Mouse (Mus musculus): ENCODE measurements around the gene March2. TPM values are rescaled to one million over a fixed set of nuclear protein-coding genes. Genes with fewer than 3 reads are reported as not detected.

The March2 gene
- polyA plus RNA-seq, 1 experiment from 2014 or later = 64.9 TPM

DNA sequence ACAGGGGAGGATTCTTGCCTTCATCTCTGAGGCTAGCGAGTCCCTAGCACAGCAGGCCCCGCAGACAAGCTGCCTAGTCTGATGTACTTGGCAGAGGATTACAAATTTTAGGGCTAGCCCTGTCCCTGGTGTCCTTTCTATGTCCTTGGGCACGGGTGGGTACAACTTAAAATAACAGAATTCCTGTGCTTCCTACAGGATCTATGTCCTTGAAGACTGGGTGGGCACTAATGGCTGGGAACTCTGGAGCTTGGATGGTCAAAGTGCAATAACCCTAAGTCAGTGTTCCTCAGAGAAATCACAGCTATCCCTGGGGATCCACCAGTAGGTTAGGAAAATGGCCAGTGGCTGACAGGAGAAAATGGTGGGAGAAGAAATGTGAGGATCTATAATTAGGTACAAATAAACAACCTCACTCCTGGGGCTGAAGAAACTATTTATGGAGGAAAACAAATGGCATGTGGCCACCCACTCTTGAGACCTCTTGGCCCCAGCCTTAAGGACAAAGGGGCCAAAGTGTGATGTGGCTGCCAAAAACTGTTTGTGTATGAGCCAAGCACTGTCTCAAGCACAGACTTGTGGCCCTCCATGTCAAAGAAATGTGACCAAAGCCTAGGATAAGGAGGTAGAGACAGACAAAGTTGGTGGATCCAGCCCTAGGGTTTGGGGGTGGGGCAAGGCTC, 37.8 kb upstream of the March2 start:
- Histone ChIP-seq H3K27ac (peak overlapping the region; percentile 28; the same call in 1 of the 2 replicates), H3K4me2 (ENCODE audit: low read length) (0 out of 2 replicates have a peak overlapping the region, but pooled peaks have one; percentile 1), H3K4me3 (replicated peaks; ENCODE audit: low read depth, low read length) (no peak overlapping the region), H3K27me3 (ENCODE audit: insufficient read depth, low read length) (no peaks in the 10 kb centered on the region), H3K9ac (ENCODE audit: low read depth, low read length) (no peak overlapping the region), H3K36me3 (ENCODE audit: insufficient read depth, low read length) (peaks cover 2% of the 10 kb centered on the region; the same call in 1 of the 2 replicates), H3K4me1 (replicated peaks; ENCODE audit: insufficient read depth, low read length) (peaks cover 36% of the 10 kb centered on the region), H3K9me3 (replicated peaks; ENCODE audit: low read length) (no peaks in the 10 kb centered on the region)
- DNase-seq (ENCODE audit: low spot score) = no peak
- ATAC-seq (replicated peaks; ENCODE audit: low FRiP score, low read depth) = no peak
- 83% methylated on average over 3 of the region's 3 CpGs for WGBS
- TF ChIP-seq CTCF (IDR thresholded peaks at IDR 0.05; ENCODE audit: low read depth) = no peak

DNA sequence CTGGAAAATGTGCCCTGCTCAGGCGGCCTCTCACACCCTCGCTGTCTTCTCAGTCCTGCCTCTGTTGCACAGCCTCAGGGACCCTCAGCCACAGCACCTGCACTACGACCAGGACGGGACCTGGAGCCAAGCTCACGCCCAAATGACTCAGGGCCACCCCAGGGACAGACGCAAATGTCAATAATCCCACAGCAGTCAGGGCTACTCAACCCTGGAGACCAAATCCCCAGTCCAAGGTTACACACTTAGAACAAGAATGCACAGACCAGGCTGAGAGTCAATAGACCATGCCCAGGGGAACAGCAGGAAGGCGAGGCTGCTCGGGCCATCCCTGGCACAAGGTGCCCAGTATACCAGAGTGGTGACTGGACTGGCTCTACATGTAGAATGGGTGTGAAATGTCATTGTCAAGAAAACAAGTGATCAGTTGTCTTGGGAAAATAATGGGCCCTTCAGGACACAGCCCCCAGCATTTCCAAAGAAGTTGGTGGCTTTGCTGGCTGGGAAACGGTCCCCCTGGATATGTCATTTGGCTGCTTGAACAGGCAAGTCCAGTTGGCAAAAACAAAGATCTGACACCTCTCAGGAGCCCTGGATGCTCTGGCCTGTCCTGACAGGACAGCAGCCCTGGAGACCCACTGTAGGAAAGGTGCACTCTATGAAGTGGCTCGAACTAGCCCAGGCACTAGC, 37.1 kb upstream of the March2 start:
- Histone ChIP-seq H3K27ac (peak overlapping the region; percentile 28; the same call in 1 of the 2 replicates), H3K4me2 (ENCODE audit: low read length) (0 out of 2 replicates have a peak overlapping the region, but pooled peaks have one; percentile 1), H3K27me3 (ENCODE audit: insufficient read depth, low read length) (no peaks in the 10 kb centered on the region), H3K4me1 (replicated peaks; ENCODE audit: insufficient read depth, low read length) (peaks cover 36% of the 10 kb centered on the region), H3K36me3 (ENCODE audit: insufficient read depth, low read length) (peaks cover 5% of the 10 kb centered on the region; the same call in 1 of the 2 replicates), H3K4me3 (replicated peaks; ENCODE audit: low read depth, low read length) (no peak overlapping the region), H3K9ac (ENCODE audit: low read depth, low read length) (no peak overlapping the region), H3K9me3 (replicated peaks; ENCODE audit: low read length) (no peaks in the 10 kb centered on the region)
- DNase-seq (ENCODE audit: low spot score) (peak; percentile 40), ATAC-seq (replicated peaks; ENCODE audit: low FRiP score, low read depth) (no peak)
- whole genome bisulfite sequencing = 58% methylated on average over 10 of the region's 10 CpGs
- no peak for TF ChIP-seq CTCF (IDR thresholded peaks at IDR 0.05; ENCODE audit: low read depth)

DNA sequence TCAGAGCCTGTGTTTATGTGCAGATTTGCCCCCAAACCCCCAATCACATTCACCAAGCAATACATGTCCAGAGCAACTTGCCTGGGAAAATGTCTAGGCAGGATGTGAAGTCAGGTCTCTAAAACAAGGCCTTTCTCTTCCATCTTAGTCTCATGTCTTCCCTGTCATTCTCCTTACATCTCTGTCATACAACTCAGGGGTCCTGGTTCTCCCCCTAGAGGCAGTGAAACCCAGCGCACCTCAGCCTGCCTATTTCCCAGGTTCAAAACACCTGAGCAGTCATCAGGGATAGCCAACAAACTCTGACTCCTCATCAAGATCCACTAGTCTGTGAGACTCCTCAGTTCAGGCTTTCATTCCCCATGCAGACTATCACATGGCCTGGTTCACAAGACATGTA, 36.2 kb upstream of the March2 start:
- H3K4me1 ChIP-seq (replicated peaks; ENCODE audit: insufficient read depth, low read length) = peaks cover 36% of the 10 kb centered on the region
- peak; percentile 35; the same call in 1 of the 2 replicates for TF ChIP-seq CTCF (IDR thresholded peaks at IDR 0.05; ENCODE audit: low read depth)
- H3K27ac ChIP-seq = no peak overlapping the region
- DNase-seq (ENCODE audit: low spot score) = no peak
- WGBS = 73% methylated on average over 1 of the region's 1 CpGs
- H3K4me3 ChIP-seq (replicated peaks; ENCODE audit: low read depth, low read length) = no peak overlapping the region
- no peaks in the 10 kb centered on the region for H3K9me3 ChIP-seq (replicated peaks; ENCODE audit: low read length)
- no peak overlapping the region for H3K9ac ChIP-seq (ENCODE audit: low read depth, low read length)
- H3K4me2 ChIP-seq (ENCODE audit: low read length) = no peak overlapping the region
- no peaks in the 10 kb centered on the region for H3K27me3 ChIP-seq (ENCODE audit: insufficient read depth, low read length)
- no peak for ATAC-seq (replicated peaks; ENCODE audit: low FRiP score, low read depth)
- peaks cover 5% of the 10 kb centered on the region; the same call in 1 of the 2 replicates for H3K36me3 ChIP-seq (ENCODE audit: insufficient read depth, low read length)

DNA sequence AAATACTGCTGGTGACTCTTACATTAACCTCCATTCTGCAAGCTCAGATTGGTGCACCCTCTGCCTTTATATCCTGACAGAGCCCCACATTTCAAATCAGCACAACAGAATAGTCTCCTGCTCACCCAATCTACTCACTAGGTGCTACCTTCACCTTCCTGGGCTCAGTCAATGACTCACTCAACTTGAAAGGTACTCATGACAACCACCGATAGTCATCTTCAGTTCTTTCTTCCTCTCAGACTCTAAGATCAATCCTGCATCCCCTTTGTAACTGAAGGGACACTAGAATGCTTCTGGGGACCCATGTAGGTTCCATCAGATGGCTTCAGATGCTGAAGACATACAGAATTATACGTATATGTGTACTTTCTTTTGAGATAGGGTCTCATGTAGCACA, 33.8 kb upstream of the March2 start:
- H3K27ac ChIP-seq = no peak overlapping the region
- no peak for ATAC-seq (replicated peaks; ENCODE audit: low FRiP score, low read depth)
- H3K4me3 ChIP-seq (replicated peaks; ENCODE audit: low read depth, low read length) = no peak overlapping the region
- 98% methylated on average over 2 of the region's 2 CpGs for WGBS
- no peak for DNase-seq (ENCODE audit: low spot score)
- no peak overlapping the region for H3K4me2 ChIP-seq (ENCODE audit: low read length)
- H3K36me3 ChIP-seq (ENCODE audit: insufficient read depth, low read length) = peaks cover 16% of the 10 kb centered on the region
- H3K9ac ChIP-seq (ENCODE audit: low read depth, low read length) = no peak overlapping the region
- no peaks in the 10 kb centered on the region for H3K9me3 ChIP-seq (replicated peaks; ENCODE audit: low read length)
- no peaks in the 10 kb centered on the region for H3K27me3 ChIP-seq (ENCODE audit: insufficient read depth, low read length)
- TF ChIP-seq CTCF (IDR thresholded peaks at IDR 0.05; ENCODE audit: low read depth) = no peak
- H3K4me1 ChIP-seq (replicated peaks; ENCODE audit: insufficient read depth, low read length) = peaks cover 20% of the 10 kb centered on the region

DNA sequence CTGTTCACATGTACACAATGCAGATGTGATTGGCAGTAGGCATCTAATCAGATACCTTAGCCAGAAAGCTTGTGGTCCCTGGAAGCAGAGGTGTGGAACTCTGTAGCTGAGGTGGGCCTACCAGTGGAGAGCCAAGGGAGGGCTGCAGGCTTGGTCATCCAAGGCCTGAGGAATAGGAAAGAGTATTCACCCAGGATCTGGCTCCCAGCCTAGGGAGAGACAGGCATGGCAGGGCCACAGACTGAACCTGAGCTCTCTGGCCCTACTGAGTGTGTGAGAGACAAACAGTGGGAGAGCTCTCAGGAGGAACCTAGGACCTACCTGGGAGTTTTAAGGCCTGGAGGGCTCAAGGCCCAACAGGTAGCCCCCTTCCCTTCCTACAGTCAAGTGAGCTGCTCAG, 32.7 kb upstream of the March2 start:
- TF ChIP-seq CTCF (IDR thresholded peaks at IDR 0.05; ENCODE audit: low read depth) = no peak
- no peak overlapping the region for H3K4me2 ChIP-seq (ENCODE audit: low read length)
- ATAC-seq (replicated peaks; ENCODE audit: low FRiP score, low read depth) = no peak

DNA sequence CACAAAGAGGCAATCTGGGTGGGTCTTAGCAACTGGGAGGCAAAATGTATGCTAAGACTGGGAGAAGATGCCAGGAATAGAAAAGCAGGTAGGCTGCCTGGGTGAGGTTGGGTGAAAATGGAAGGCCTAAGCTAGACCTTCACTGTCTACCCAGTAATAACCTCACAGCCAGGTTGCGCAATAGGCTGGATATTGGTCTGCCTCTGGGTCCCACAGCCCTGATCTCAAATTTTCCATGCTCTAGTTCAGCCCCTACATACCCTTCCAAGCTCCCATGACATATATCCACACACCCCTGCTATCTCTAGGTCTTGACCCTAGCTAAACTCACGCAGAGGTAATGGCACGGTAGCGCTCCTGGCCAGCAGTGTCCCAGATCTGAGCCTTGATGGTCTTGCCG, 31.0 kb upstream of the March2 start:
- H3K4me2 ChIP-seq (ENCODE audit: low read length) = no peak overlapping the region
- no peak for ATAC-seq (replicated peaks; ENCODE audit: low FRiP score, low read depth)
- no peaks in the 10 kb centered on the region for H3K27me3 ChIP-seq (ENCODE audit: insufficient read depth, low read length)
- peaks cover 24% of the 10 kb centered on the region for H3K36me3 ChIP-seq (ENCODE audit: insufficient read depth, low read length)
- H3K4me3 ChIP-seq (replicated peaks; ENCODE audit: low read depth, low read length) = no peak overlapping the region
- H3K9ac ChIP-seq (ENCODE audit: low read depth, low read length) = no peak overlapping the region
- no peak for TF ChIP-seq CTCF (IDR thresholded peaks at IDR 0.05; ENCODE audit: low read depth)
- H3K4me1 ChIP-seq (replicated peaks; ENCODE audit: insufficient read depth, low read length) = no peaks in the 10 kb centered on the region
- no peak for DNase-seq (ENCODE audit: low spot score)
- 94% methylated on average over 5 of the region's 5 CpGs for WGBS
- no peaks in the 10 kb centered on the region for H3K9me3 ChIP-seq (replicated peaks; ENCODE audit: low read length)
- H3K27ac ChIP-seq = no peak overlapping the region

More for the DNA sequence above, 32.7 kb upstream of the March2 start:
- Histone ChIP-seq H3K9ac (ENCODE audit: low read depth, low read length) (no peak overlapping the region), H3K27ac (no peak overlapping the region), H3K27me3 (ENCODE audit: insufficient read depth, low read length) (no peaks in the 10 kb centered on the region), H3K36me3 (ENCODE audit: insufficient read depth, low read length) (peaks cover 19% of the 10 kb centered on the region), H3K4me1 (replicated peaks; ENCODE audit: insufficient read depth, low read length) (peaks cover 10% of the 10 kb centered on the region; the same call in 1 of the 2 replicates), H3K9me3 (replicated peaks; ENCODE audit: low read length) (no peaks in the 10 kb centered on the region), H3K4me3 (replicated peaks; ENCODE audit: low read depth, low read length) (no peak overlapping the region)
- DNase-seq (ENCODE audit: low spot score) = no peak
